Mouse (Mus musculus) small intestine, adult 2 months (tissue): Measurements from ENCODE around the gene Hist1h4f.

Experiments used
- CTCF ChIP-seq: fragments of 200-500 bp; IDR thresholded peaks from 2 replicates; pipeline ENCODE4 v1.5.1; 2012; ENCODE audit warnings: low read depth, mild to moderate bottlenecking, control low read depth, inconsistent platforms, low read length, moderate library complexity, mixed read lengths; ENCODE audit not compliant: insufficient replicate concordance, insufficient read length; ENCODE audit errors: extremely low read depth
- POLR2A ChIP-seq: fragments of 200-500 bp; IDR thresholded peaks from 2 replicates; pipeline ENCODE4 v1.6.1; 2012; ENCODE audit warnings: low read depth, mild to moderate bottlenecking, control low read depth, inconsistent platforms, low read length, moderate library complexity

DNA sequence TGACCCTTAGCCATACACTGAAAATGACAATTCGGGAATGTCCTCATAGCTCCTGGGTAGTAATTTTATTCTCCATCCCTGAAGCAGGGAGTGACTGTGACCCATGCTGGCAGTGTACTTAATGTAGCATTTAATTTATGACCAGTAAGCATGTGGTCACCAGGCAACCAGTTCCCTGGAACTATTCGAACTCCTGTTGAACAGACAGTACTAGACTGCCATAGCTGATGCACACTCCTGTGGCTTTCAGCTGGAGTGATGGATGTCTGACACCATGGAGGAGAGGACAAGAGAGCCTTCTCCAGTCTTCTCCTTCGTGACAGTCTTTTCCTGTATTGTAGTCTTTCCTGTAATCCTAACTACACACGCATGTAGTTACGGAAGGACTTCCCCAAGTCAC lies 22.4 kb downstream of the Hist1h4f start:
- TF ChIP-seq CTCF (no peak), POLR2A (no peak)
